Mouse (Mus musculus) hindbrain, postnatal 0 days (tissue): ENCODE data around the gene Olfr1406. TPM values are rescaled to one million over a fixed set of nuclear protein-coding genes. Genes with fewer than 3 reads are reported as not detected.
"Not testable (repeated sequence)": the region's sequence is repeated elsewhere in the genome, so short reads cannot be mapped to it uniquely, and the experiment has no call there.

Experiments used
- ATAC-seq: fragments of 200-750 bp; cut with Nextera tagmentation; 2 replicates; pipeline ENCODE4 v1.8.0; 2017; ENCODE audit warnings: mild to moderate bottlenecking, moderate TSS enrichment, moderate library complexity
- DNase-seq: peaks from one replicate; pipeline ENCODE4 v3.0.0-alpha.2; 2015; ENCODE audit warnings: low spot score
- H3K27ac ChIP-seq: fragments of 300-500 bp; sonication (generic); 2 replicates; pipeline ENCODE4 v1.5.1; 2014; ENCODE audit warnings: mild to moderate bottlenecking
- H3K27me3 ChIP-seq: fragments of 300-500 bp; sonication (generic); 2 replicates; pipeline ENCODE4 v1.6.1; 2014; ENCODE audit warnings: low read length, mixed read lengths; ENCODE audit not compliant: insufficient read depth
- H3K36me3 ChIP-seq: fragments of 300-500 bp; sonication (generic); 2 replicates; pipeline ENCODE4 v1.6.1; 2014; ENCODE audit warnings: low read length, mixed read lengths; ENCODE audit not compliant: insufficient read depth
- H3K4me1 ChIP-seq: fragments of 300-500 bp; sonication (generic); 2 replicates; pipeline ENCODE4 v1.6.1; 2014; ENCODE audit warnings: antibody characterized with exemption, low read length, mixed read lengths; ENCODE audit not compliant: insufficient read depth
- H3K4me2 ChIP-seq: fragments of 300-500 bp; sonication (generic); 2 replicates; pipeline ENCODE4 v1.6.1; 2014; ENCODE audit warnings: low read depth, mild to moderate bottlenecking, low read length, moderate library complexity, mixed read lengths
- H3K4me3 ChIP-seq: fragments of 300-500 bp; sonication (generic); 2 replicates; pipeline ENCODE4 v1.5.1; 2014; ENCODE audit warnings: low read length
- H3K9ac ChIP-seq: fragments of 300-500 bp; sonication (generic); replicated peaks from 2 replicates; pipeline ENCODE4 v1.6.1; 2014; ENCODE audit warnings: mild to moderate bottlenecking, low read length, moderate library complexity, mixed read lengths
- H3K9me3 ChIP-seq: fragments of 300-500 bp; sonication (generic); 2 replicates; pipeline ENCODE4 v1.6.1; 2016; ENCODE audit warnings: low read length, mixed read lengths
- CTCF ChIP-seq: IDR thresholded peaks from 2 replicates; pipeline ENCODE4 v1.5.1; 2016; ENCODE audit warnings: antibody characterized with exemption, control low read depth, low read depth
- WGBS: fragments of 180-500 bp; shearing (Covaris S2); extraction: QIAGEN DNeasy Blood & Tissue Kit; methylation state at CpG from one replicate; pipeline ENCODE4 v1.1.7; 2014; 5-methylcytosine and 5-hydroxymethylcytosine counted together
- polyA plus RNA-seq: library from polyadenylated mRNA; unstranded; fragments of >200 nt; fragmentation: Nextera tagmentation; extraction: Ambion mirVana; gene quantifications from 2 replicates; pipeline ENCODE4 v1.2.1, GENCODE M21; 2015
- total RNA-seq: library from RNA; depleted of rRNA; stranded (reverse); fragments of >200 nt; gene quantifications from 2 replicates; pipeline ENCODE4 v1.2.3, GENCODE M21; 2014; rRNA removed

Olfr1406 gene
- total RNA-seq (not detected in 2 replicates), polyA plus RNA-seq (not detected in 2 replicates)

- Histone ChIP-seq H3K36me3 (no peaks in the 10 kb centered on the region), H3K27ac (no peak within 1 kb of the TSS), H3K4me2 (no peak within 1 kb of the TSS), H3K9me3 (no peaks in the 10 kb centered on the region), H3K4me3 (no peak within 1 kb of the TSS), H3K9ac (no peak within 1 kb of the TSS), H3K4me1 (no peaks in the 10 kb centered on the region), H3K27me3 (no peaks in the 10 kb centered on the region)
- no peak for TF ChIP-seq CTCF
- no peak for DNase-seq
- 72% methylated on average over 3 of the region's 3 CpGs for WGBS
- ATAC-seq: no peak
Measured at GRCm38 (mm10) chr1:173190540-173190939, at the start of gene Olfr1406. TSS of gene Olfr1406 (minus strand) at chr1:173190640.

- not testable (repeated sequence) for H3K4me1 ChIP-seq, H3K4me2 ChIP-seq, H3K9ac ChIP-seq, DNase-seq, H3K27me3 ChIP-seq, H3K36me3 ChIP-seq, H3K9me3 ChIP-seq, H3K4me3 ChIP-seq, ATAC-seq, H3K27ac ChIP-seq
- WGBS: 86% methylated on average over 1 of the region's 1 CpGs
Measured at GRCm38 (mm10) chr1:173237004-173237403, 46.6 kb upstream of the Olfr1406 start.

- WGBS: 87% methylated on average over 2 of the region's 2 CpGs
- Histone ChIP-seq H3K4me2 (no peak within 1 kb of the TSS), H3K27me3 (no peaks in the 10 kb centered on the region), H3K4me1 (no peaks in the 10 kb centered on the region), H3K9me3 (no peaks in the 10 kb centered on the region), H3K4me3 (no peak within 1 kb of the TSS), H3K36me3 (no peaks in the 10 kb centered on the region), H3K9ac (no peak within 1 kb of the TSS), H3K27ac (no peak within 1 kb of the TSS)
- ATAC-seq (no peak), DNase-seq (no peak)
- TF ChIP-seq CTCF: no peak
Measured at GRCm38 (mm10) chr1:173227081-173227480, 36.6 kb upstream of the Olfr1406 start, which contains the start of gene Fcer1a. TSS of gene Fcer1a (minus strand) at chr1:173227214.

DNA sequence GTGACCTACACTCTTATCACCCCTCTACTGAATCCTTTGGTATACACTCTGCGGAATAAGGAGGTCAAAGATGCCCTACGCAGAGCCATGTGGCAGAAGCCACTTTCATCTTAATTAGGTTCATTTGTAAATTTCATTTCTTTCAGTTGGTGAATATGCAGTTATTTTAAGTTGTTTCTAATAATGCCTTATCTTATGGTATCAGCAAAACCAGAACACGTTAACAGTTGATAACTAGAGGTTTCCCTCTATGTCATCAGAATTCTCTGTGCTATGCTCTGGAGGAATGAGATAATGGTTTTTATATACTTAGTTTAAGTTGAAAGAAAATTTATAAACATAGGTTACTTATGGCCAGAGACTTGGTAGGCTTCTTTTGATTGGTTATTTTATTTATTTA lies 26.0 kb upstream of the Olfr1406 start:
- Histone ChIP-seq H3K36me3 (no peaks in the 10 kb centered on the region), H3K4me1 (no peaks in the 10 kb centered on the region), H3K9me3 (no peaks in the 10 kb centered on the region), H3K27ac (no peak overlapping the region), H3K9ac (no peak overlapping the region), H3K27me3 (no peaks in the 10 kb centered on the region), H3K4me2 (no peak overlapping the region), H3K4me3 (no peak overlapping the region)
- ATAC-seq (no peak), DNase-seq (no peak)
- WGBS: 91% methylated on average over 3 of the region's 3 CpGs
- TF ChIP-seq CTCF: no peak

DNA sequence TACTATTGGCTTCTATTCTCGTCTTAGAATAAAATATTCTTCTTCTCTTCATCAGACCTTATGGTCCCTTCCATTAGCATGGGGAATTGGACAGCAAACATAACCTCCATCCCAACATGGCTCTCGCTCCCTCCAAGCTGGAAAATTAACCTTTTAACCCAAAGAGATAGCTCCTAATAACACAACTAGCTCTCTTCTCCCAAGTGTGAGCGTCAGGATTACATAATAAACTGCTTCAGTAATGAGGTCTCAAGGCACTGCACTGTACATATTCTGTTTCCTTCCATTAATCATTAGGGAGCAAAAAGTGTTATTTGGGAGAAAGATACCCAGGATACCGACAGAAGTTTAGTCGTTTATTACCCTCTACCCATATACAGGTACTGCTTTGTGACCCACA lies 21.7 kb upstream of the Olfr1406 start, which contains the start of gene Olfr1404:
Gene Olfr1404 (plus strand): TSS at position 301 of the 400 bp plus-strand sequence.
- no peaks in the 10 kb centered on the region for H3K27me3 ChIP-seq
- no peak for TF ChIP-seq CTCF
- ATAC-seq (no peak), DNase-seq (no peak)
- no peak within 1 kb of the TSS for H3K27ac ChIP-seq
- no peaks in the 10 kb centered on the region for H3K9me3 ChIP-seq
- no peak within 1 kb of the TSS for H3K4me3 ChIP-seq
- H3K4me1 ChIP-seq: no peaks in the 10 kb centered on the region
- no peak within 1 kb of the TSS for H3K4me2 ChIP-seq
- H3K9ac ChIP-seq: no peak within 1 kb of the TSS
- H3K36me3 ChIP-seq: no peaks in the 10 kb centered on the region
- 85% methylated on average over 5 of the region's 5 CpGs for WGBS

DNA sequence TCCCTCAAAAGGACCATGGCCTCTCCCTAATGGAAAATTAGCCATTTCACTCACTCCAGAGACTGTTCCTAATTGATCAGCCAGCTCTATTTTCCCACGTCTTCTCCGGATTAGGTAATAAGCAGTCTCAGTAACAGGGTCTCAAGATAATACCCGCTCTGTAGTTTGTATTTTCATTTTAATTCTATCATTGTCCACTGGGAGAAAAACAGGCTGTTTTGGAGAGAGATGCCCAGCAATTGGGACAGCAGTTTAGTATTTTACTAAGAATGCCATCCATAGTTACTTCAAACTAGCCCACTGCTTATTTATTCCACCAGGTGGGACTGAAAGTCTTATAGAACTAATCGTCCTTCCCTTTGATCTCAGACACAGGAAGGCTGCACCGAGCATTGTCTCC lies 7.1 kb upstream of the Olfr1406 start, which contains the start of gene Olfr218:
Gene Olfr218 (plus strand): TSS at position 301 of the 400 bp plus-strand sequence.
- no peak within 1 kb of the TSS for H3K9ac ChIP-seq
- H3K27me3 ChIP-seq: no peaks in the 10 kb centered on the region
- DNase-seq (no peak), ATAC-seq (no peak)
- TF ChIP-seq CTCF: no peak
- H3K9me3 ChIP-seq: no peaks in the 10 kb centered on the region
- H3K27ac ChIP-seq: no peak within 1 kb of the TSS
- H3K4me2 ChIP-seq: no peak within 1 kb of the TSS
- H3K4me1 ChIP-seq: no peaks in the 10 kb centered on the region
- WGBS: 74% methylated on average over 5 of the region's 5 CpGs
- H3K4me3 ChIP-seq: no peak within 1 kb of the TSS
- no peaks in the 10 kb centered on the region for H3K36me3 ChIP-seq

- H3K27me3 ChIP-seq: no peaks in the 10 kb centered on the region
- H3K9me3 ChIP-seq: no peaks in the 10 kb centered on the region
- WGBS: 91% methylated on average over 2 of the region's 2 CpGs
- no peak overlapping the region for H3K27ac ChIP-seq
- ATAC-seq (no peak), DNase-seq (no peak)
- H3K4me3 ChIP-seq: no peak overlapping the region
- no peak for TF ChIP-seq CTCF
- no peak overlapping the region for H3K9ac ChIP-seq
- H3K4me1 ChIP-seq: no peaks in the 10 kb centered on the region
- H3K36me3 ChIP-seq: no peaks in the 10 kb centered on the region
- no peak overlapping the region for H3K4me2 ChIP-seq
Measured at GRCm38 (mm10) chr1:173196359-173196758, 5.9 kb upstream of the Olfr1406 start.
